Mouse (Mus musculus): ENCODE measurements around the gene Mphosph10. TPM values are rescaled to one million over a fixed set of nuclear protein-coding genes. Genes with fewer than 3 reads are reported as not detected.

Gene Mphosph10
- total and polyA plus RNA-seq, 2 experiments from 2014 or later, result 17.3 to 21.5 TPM

GRCm38 (mm10) chr7:64354206-64354605, 37.9 kb downstream of the Mphosph10 start:
- peaks cover 21% of the 10 kb centered on the region for H3K36me3 ChIP-seq (ENCODE audit: insufficient read depth)
- H3K4me3 ChIP-seq (ENCODE audit: low read depth, low read length), result no peak overlapping the region
- H3K27me3 ChIP-seq (ENCODE audit: insufficient read depth, low read length), result no peaks in the 10 kb centered on the region
- WGBS, result 26% methylated on average over 14 of the region's 14 CpGs
- ATAC-seq (no peak), DNase-seq (no peak)
- H3K9me3 ChIP-seq (ENCODE audit: low read length), result no peaks in the 10 kb centered on the region
- no peak for TF ChIP-seq CTCF (IDR thresholded peaks at IDR 0.05; ENCODE audit: low read depth)
- H3K27ac ChIP-seq (ENCODE audit: low read depth, low read length), result no peak overlapping the region
- no peak overlapping the region for H3K4me2 ChIP-seq (ENCODE audit: low read depth)
- H3K4me1 ChIP-seq (ENCODE audit: insufficient read depth), result no peaks in the 10 kb centered on the region
- H3K9ac ChIP-seq, result no peak overlapping the region

- H3K27ac ChIP-seq (ENCODE audit: low read depth, low read length), result peak overlapping the region; percentile 57
Observed at GRCm38 (mm10) chr7:64351087-64351486, 41.0 kb downstream of the Mphosph10 start.

DNA sequence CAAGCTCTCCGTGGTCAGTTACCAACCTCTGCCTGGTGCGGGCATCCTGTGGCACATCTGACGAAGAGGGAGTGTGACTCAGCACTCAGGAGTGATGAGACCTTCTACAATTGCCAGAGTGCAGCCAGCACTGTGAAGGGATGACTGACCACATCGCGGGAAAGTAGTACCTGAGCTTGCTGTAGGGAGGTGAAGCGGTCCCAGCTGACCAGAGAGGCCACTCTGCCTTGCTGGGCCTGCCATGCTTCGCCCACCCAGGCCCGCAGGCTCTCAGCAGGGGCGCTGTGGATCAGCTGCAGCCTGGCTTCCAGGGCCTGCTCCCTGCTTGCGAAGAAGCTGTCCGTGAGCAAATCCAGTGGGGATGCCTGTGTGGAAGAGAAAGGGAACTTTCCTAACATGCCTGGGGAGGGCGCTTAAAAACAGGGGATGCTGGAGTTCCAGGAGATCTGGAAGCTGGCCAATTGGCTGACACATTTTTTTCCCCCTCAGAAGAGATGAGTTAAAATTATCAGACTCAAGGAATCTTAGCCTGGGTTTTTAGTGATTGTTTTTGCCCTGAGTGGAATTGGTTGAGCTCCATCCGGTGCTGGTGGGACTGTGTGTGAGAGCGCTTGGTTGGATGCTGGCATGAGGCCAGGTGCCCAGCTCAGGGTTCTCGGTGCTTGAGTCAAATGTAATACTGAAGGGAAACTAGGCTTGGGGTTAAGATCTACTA, 42.8 kb downstream of the Mphosph10 start:
- H3K9me3 ChIP-seq (ENCODE audit: low read length), result no peaks in the 10 kb centered on the region
- H3K4me2 ChIP-seq (ENCODE audit: low read depth), result no peak overlapping the region
- TF ChIP-seq CTCF (IDR thresholded peaks at IDR 0.05; ENCODE audit: low read depth), result peak; percentile 35; the same call in 1 of the 2 replicates
- no peak overlapping the region for H3K4me3 ChIP-seq (ENCODE audit: low read depth, low read length)
- H3K9ac ChIP-seq, result no peak overlapping the region
- peak; percentile 38; the same call in 1 of the 2 replicates for ATAC-seq
- H3K36me3 ChIP-seq (ENCODE audit: insufficient read depth), result peaks cover 17% of the 10 kb centered on the region
- DNase-seq, result peak; percentile 66
- no peaks in the 10 kb centered on the region for H3K4me1 ChIP-seq (ENCODE audit: insufficient read depth)
- WGBS, result 72% methylated on average over 15 of the region's 15 CpGs
- no peaks in the 10 kb centered on the region for H3K27me3 ChIP-seq (ENCODE audit: insufficient read depth, low read length)
- peak overlapping the region; percentile 15; the same call in 1 of the 2 replicates for H3K27ac ChIP-seq (ENCODE audit: low read depth, low read length)

More at GRCm38 (mm10) chr7:64351087-64351486, 41.0 kb downstream of the Mphosph10 start:
- H3K4me3 ChIP-seq (ENCODE audit: low read depth, low read length), result no peak overlapping the region
- H3K9me3 ChIP-seq (ENCODE audit: low read length), result no peaks in the 10 kb centered on the region
- no peak overlapping the region for H3K9ac ChIP-seq
- DNase-seq, result peak; percentile 72
- H3K4me1 ChIP-seq (ENCODE audit: insufficient read depth), result no peaks in the 10 kb centered on the region
- H3K4me2 ChIP-seq (ENCODE audit: low read depth), result no peak overlapping the region
- H3K36me3 ChIP-seq (ENCODE audit: insufficient read depth), result peaks cover 14% of the 10 kb centered on the region
- peak; percentile 93 for ATAC-seq
- no peaks in the 10 kb centered on the region for H3K27me3 ChIP-seq (ENCODE audit: insufficient read depth, low read length)
- TF ChIP-seq CTCF (IDR thresholded peaks at IDR 0.05; ENCODE audit: low read depth), result no peak
- WGBS, result 46% methylated on average over 4 of the region's 4 CpGs

GRCm38 (mm10) chr7:64347813-64348212, 44.3 kb downstream of the Mphosph10 start:
- H3K27me3 ChIP-seq (ENCODE audit: insufficient read depth, low read length), result no peaks in the 10 kb centered on the region

DNA sequence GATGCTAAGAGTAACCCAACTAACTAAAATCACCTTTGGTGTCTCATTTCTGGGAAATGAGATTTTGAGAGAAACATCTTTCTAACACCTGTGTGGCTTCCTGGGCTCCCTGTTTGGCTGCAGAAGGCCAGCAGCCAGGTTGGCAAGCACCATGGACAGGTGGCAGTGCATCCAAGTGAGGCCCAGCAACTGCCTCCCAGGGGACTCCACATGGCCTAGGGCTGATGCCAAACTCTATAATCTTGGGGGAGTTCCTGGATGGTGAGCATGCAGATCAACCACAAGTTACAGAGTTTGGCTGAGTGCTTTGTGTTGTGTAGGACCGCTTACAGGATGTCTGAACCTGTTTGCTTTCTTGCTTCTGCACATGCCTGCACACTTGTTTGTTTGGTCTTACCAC, 59.4 kb downstream of the Mphosph10 start:
- Histone ChIP-seq H3K27me3 (ENCODE audit: insufficient read depth, low read length) (no peaks in the 10 kb centered on the region), H3K4me1 (ENCODE audit: insufficient read depth) (no peaks in the 10 kb centered on the region), H3K4me2 (ENCODE audit: low read depth) (no peak overlapping the region), H3K9ac (no peak overlapping the region), H3K4me3 (ENCODE audit: low read depth, low read length) (no peak overlapping the region), H3K9me3 (ENCODE audit: low read length) (no peaks in the 10 kb centered on the region), H3K36me3 (ENCODE audit: insufficient read depth) (peaks cover 32% of the 10 kb centered on the region), H3K27ac (ENCODE audit: low read depth, low read length) (no peak overlapping the region)
- no peak for TF ChIP-seq CTCF (IDR thresholded peaks at IDR 0.05; ENCODE audit: low read depth)
- ATAC-seq (no peak), DNase-seq (no peak)
- WGBS, result 69% methylated on average over 1 of the region's 1 CpGs

More at GRCm38 (mm10) chr7:64347813-64348212, 44.3 kb downstream of the Mphosph10 start:
- no peak for TF ChIP-seq CTCF (IDR thresholded peaks at IDR 0.05; ENCODE audit: low read depth)
- Histone ChIP-seq H3K9ac (no peak overlapping the region), H3K27ac (ENCODE audit: low read depth, low read length) (no peak overlapping the region), H3K4me2 (ENCODE audit: low read depth) (no peak overlapping the region), H3K9me3 (ENCODE audit: low read length) (no peaks in the 10 kb centered on the region), H3K4me3 (ENCODE audit: low read depth, low read length) (no peak overlapping the region), H3K36me3 (ENCODE audit: insufficient read depth) (peaks cover 17% of the 10 kb centered on the region), H3K4me1 (ENCODE audit: insufficient read depth) (no peaks in the 10 kb centered on the region)
- ATAC-seq (no peak), DNase-seq (no peak)
- WGBS, result 95% methylated on average over 1 of the region's 1 CpGs

GRCm38 (mm10) chr7:64331309-64331708, 60.8 kb downstream of the Mphosph10 start:
- Histone ChIP-seq H3K4me1 (ENCODE audit: insufficient read depth) (no peaks in the 10 kb centered on the region), H3K4me3 (ENCODE audit: low read depth, low read length) (no peak overlapping the region), H3K36me3 (ENCODE audit: insufficient read depth) (peaks cover 24% of the 10 kb centered on the region), H3K27me3 (ENCODE audit: insufficient read depth, low read length) (no peaks in the 10 kb centered on the region), H3K27ac (ENCODE audit: low read depth, low read length) (no peak overlapping the region), H3K9ac (no peak overlapping the region), H3K9me3 (ENCODE audit: low read length) (no peaks in the 10 kb centered on the region), H3K4me2 (ENCODE audit: low read depth) (no peak overlapping the region)
- no peak for ATAC-seq
- 95% methylated on average over 3 of the region's 3 CpGs for WGBS
- TF ChIP-seq CTCF (IDR thresholded peaks at IDR 0.05; ENCODE audit: low read depth), result no peak
- DNase-seq, result no peak

DNA sequence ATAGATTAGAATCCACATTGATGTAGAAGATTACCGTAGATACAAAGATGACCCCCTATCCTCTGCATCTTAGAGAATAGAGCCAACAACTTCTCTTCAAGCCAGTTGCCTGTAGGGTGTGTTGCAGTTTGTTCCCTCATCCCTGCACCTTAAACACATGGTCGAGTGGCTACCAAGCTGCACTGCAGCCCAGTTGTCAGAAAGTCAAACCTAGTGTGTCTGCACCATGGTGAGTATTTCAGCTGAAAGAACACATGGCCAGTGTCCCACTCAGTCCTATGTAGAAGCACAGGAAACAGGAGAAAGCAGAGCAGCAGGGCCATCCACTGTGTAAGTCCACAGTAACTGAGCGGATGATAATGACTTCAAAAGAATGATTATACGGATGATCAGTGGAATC, 64.6 kb downstream of the Mphosph10 start:
- H3K4me3 ChIP-seq (ENCODE audit: low read depth, low read length), result no peak overlapping the region
- no peak for ATAC-seq

More for the DNA sequence above, 64.6 kb downstream of the Mphosph10 start:
- H3K27me3 ChIP-seq (ENCODE audit: insufficient read depth, low read length), result no peaks in the 10 kb centered on the region
- H3K4me1 ChIP-seq (ENCODE audit: insufficient read depth), result no peaks in the 10 kb centered on the region
- peaks cover 11% of the 10 kb centered on the region; the same call in 1 of the 2 replicates for H3K36me3 ChIP-seq (ENCODE audit: insufficient read depth)
- H3K9me3 ChIP-seq (ENCODE audit: low read length), result no peaks in the 10 kb centered on the region
- WGBS, result 92% methylated on average over 4 of the region's 4 CpGs
- no peak for DNase-seq
- H3K4me2 ChIP-seq (ENCODE audit: low read depth), result no peak overlapping the region
- no peak overlapping the region for H3K9ac ChIP-seq
- TF ChIP-seq CTCF (IDR thresholded peaks at IDR 0.05; ENCODE audit: low read depth), result no peak
- H3K27ac ChIP-seq (ENCODE audit: low read depth, low read length), result no peak overlapping the region
